ENCODE assay signal across 8 mouse cellular contexts in the genomic region with DNA sequence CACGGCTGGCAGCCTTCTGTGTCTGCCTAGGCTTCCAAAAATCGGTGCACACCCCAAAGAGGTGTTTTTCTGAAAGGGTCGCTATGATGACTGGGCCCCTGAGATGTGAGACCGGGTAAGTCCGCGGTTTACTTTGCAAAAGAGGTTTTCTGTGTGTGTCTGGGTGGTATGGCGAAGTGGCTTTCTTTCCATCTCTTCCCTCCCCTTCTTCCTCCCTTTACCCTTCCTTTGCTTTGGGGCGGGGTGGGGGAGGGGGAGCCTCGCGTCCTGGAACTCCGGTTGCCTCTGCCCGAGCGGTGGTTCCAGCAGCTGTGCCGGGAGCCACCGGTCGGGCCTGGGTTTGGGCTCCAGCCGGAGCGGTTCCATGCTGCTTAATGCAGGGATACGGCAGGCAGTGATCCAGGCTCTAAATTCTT. TPM values are rescaled to one million over a fixed set of nuclear protein-coding genes. Genes with fewer than 3 reads are reported as not detected.
DNase-seq lines count a peak whose midpoint lies in the region; ATAC-seq and TF ChIP-seq lines count a peak whose summit lies in the region.

No protein-coding gene starts in this region.

- peak; percentile 41 for DNase-seq in layer of hippocampus, adult 11-12 months (ENCODE audit: low spot score)
- no peak for DNase-seq in layer of hippocampus, adult 9-10 months (ENCODE audit: low spot score)
- DNase-seq in cerebellum, adult 2 months, result peak in 1 of 2 experiments; percentile 59
- DNase-seq in forebrain, postnatal 0 days, result peak; percentile 76
- DNase-seq in layer of hippocampus, postnatal 14 days (ENCODE audit: low spot score in 2 of 2), result peak; percentile 49 to 61
- peak; percentile 72 for DNase-seq in neural tube, embryonic 10.5 days (ENCODE audit: extremely low spot score, low spot score)
- no peak for DNase-seq in T-cell, adult 2 months (ENCODE audit: low spot score)
- DNase-seq in lung, postnatal 36 days, result no peak

- H3K9ac ChIP-seq in forebrain, postnatal 0 days, result peak overlapping the region; percentile 94

- no peaks in the 10 kb centered on the region for H3K9me3 ChIP-seq in forebrain, postnatal 0 days (ENCODE audit: low read length)

- no peak for TF ChIP-seq CTCF in cerebellum, adult 2 months (IDR thresholded peaks at IDR 0.05; ENCODE audit: borderline replicate concordance, insufficient read depth, low read depth, low read length)
- TF ChIP-seq CTCF in forebrain, postnatal 0 days (IDR thresholded peaks at IDR 0.05; ENCODE audit: low read depth), result no peak

- WGBS in cerebellum, adult 2 months, result under 1% methylated on average over 19 of the region's 19 CpGs
- 2% methylated on average over 19 of the region's 19 CpGs for WGBS in forebrain, postnatal 0 days

- H3K4me1 ChIP-seq in cerebellum, adult 2 months (ENCODE audit: control insufficient read depth, insufficient read depth, low read length), result 0 out of 2 replicates have a peak, but pooled peaks cover 8% of the 10 kb centered on the region
- H3K4me1 ChIP-seq in forebrain, postnatal 0 days (ENCODE audit: insufficient read depth), result 0 out of 2 replicates have a peak, but pooled peaks cover 4% of the 10 kb centered on the region

- no peak overlapping the region for H3K27ac ChIP-seq in cerebellum, adult 2 months (ENCODE audit: insufficient read depth, low read length)
- H3K27ac ChIP-seq in forebrain, postnatal 0 days (ENCODE audit: low read depth, low read length), result peak overlapping the region; percentile 97

- no peaks in the 10 kb centered on the region for H3K27me3 ChIP-seq in cerebellum, adult 2 months (ENCODE audit: control insufficient read depth, insufficient read depth, low read length)
- H3K27me3 ChIP-seq in forebrain, postnatal 0 days (ENCODE audit: insufficient read depth, low read length), result no peaks in the 10 kb centered on the region

- ATAC-seq in forebrain, postnatal 0 days, result peak; percentile 44

- no peak for TF ChIP-seq POLR2A in cerebellum, adult 2 months (IDR thresholded peaks at IDR 0.05; ENCODE audit: borderline replicate concordance, insufficient read depth, low read length)

- no peaks in the 10 kb centered on the region for H3K36me3 ChIP-seq in forebrain, postnatal 0 days (ENCODE audit: insufficient read depth)

- H3K4me3 ChIP-seq in cerebellum, adult 2 months (replicated peaks; ENCODE audit: insufficient read depth, low read depth, low read length), result peak overlapping the region; percentile 96
- peak overlapping the region; percentile 90 for H3K4me3 ChIP-seq in forebrain, postnatal 0 days (ENCODE audit: low read depth, low read length)

- peak overlapping the region; percentile 62 for H3K4me2 ChIP-seq in forebrain, postnatal 0 days (ENCODE audit: low read depth)

RNA-seq across cellular contexts. Expression of gene Slitrk5, which starts 1.3 kb away (rescaled TPM):
- polyA plus RNA-seq in cerebellum, adult 2 months (2012; rRNA removed), result 12.9 and 13.2 TPM in 2 replicates
- total RNA-seq in forebrain, postnatal 0 days (2014; rRNA removed), result 42.6 and 43.6 TPM in 2 replicates
- 21.8 and 27.3 TPM in 2 replicates for polyA plus RNA-seq in forebrain, postnatal 0 days (2015; fragmentation: Nextera tagmentation; extraction: Ambion mirVana)
- 10 to 100 TPM; 87.5 to 88.5 TPM for total RNA-seq in layer of hippocampus, postnatal 14 days (2021)

Comparison
In these comparisons a context has a peak if more than half of its experiments do, and no peak if none do; other contexts are left out.
1. DNase-seq: peak in layer of hippocampus, adult 11-12 months (single experiment), forebrain, postnatal 0 days (single experiment), layer of hippocampus, postnatal 14 days (2 of 2) and neural tube, embryonic 10.5 days (single experiment); none in layer of hippocampus, adult 9-10 months (single experiment), T-cell, adult 2 months (single experiment) and lung, postnatal 36 days (single experiment).